Mouse (Mus musculus) neural tube, embryonic 11.5 days (tissue): ENCODE data around the gene Cdh6. TPM values are rescaled to one million over a fixed set of nuclear protein-coding genes. Genes with fewer than 3 reads are reported as not detected.

Experiments used
- ATAC-seq: fragments of 200-750 bp; cut with Nextera tagmentation; 2 replicates; pipeline ENCODE4 v1.8.0; 2017; ENCODE audit warnings: moderate number of reproducible peaks, mild to moderate bottlenecking, moderate TSS enrichment, moderate library complexity; ENCODE audit not compliant: insufficient read depth, low FRiP score, low TSS enrichment
- DNase-seq: peaks from one replicate; pipeline ENCODE4 v3.0.0-alpha.2; 2015; ENCODE audit warnings: low spot score
- H3K27ac ChIP-seq: fragments of 300-500 bp; sonication (generic); 2 replicates; pipeline ENCODE4 v1.5.1; 2014; ENCODE audit warnings: low read depth, mild to moderate bottlenecking, low read length
- H3K27me3 ChIP-seq: fragments of 300-500 bp; sonication (generic); 2 replicates; pipeline ENCODE4 v1.6.1; 2014; ENCODE audit warnings: mild to moderate bottlenecking, low read length, mixed read lengths; ENCODE audit not compliant: control insufficient read depth, insufficient read depth
- H3K36me3 ChIP-seq: fragments of 300-500 bp; sonication (generic); 2 replicates; pipeline ENCODE4 v1.6.1; 2014; ENCODE audit warnings: mild to moderate bottlenecking, low read length, moderate library complexity, mixed read lengths; ENCODE audit not compliant: control insufficient read depth, insufficient read depth
- H3K4me1 ChIP-seq: fragments of 300-500 bp; sonication (generic); 2 replicates; pipeline ENCODE4 v1.6.1; 2014; ENCODE audit warnings: low read length, mixed read lengths; ENCODE audit not compliant: control insufficient read depth, insufficient read depth
- H3K4me2 ChIP-seq: fragments of 300-500 bp; sonication (generic); 2 replicates; pipeline ENCODE4 v1.6.1; 2014; ENCODE audit warnings: low read depth, mild to moderate bottlenecking, moderate library complexity
- H3K4me3 ChIP-seq: fragments of 300-500 bp; sonication (generic); 2 replicates; pipeline ENCODE4 v1.5.1; 2014; ENCODE audit warnings: low read depth, low read length
- H3K9ac ChIP-seq: fragments of 300-500 bp; sonication (generic); 2 replicates; pipeline ENCODE4 v1.6.1; 2014; ENCODE audit warnings: mild to moderate bottlenecking, low read length
- H3K9me3 ChIP-seq: fragments of 300-500 bp; sonication (generic); 2 replicates; pipeline ENCODE4 v1.6.1; 2016; ENCODE audit warnings: low read length; ENCODE audit not compliant: control insufficient read depth
- WGBS: fragments of 180-500 bp; shearing (Covaris S2); extraction: QIAGEN DNeasy Blood & Tissue Kit; methylation state at CpG from one replicate; pipeline ENCODE4 v1.1.7; 2014; 5-methylcytosine and 5-hydroxymethylcytosine counted together
- polyA plus RNA-seq: library from polyadenylated mRNA; unstranded; fragments of >200 nt; fragmentation: Nextera tagmentation; extraction: Ambion mirVana; gene quantifications from 2 replicates; pipeline ENCODE4 v1.2.1, GENCODE M21; 2014

Cdh6 gene
- 18.1 and 21.6 TPM in 2 replicates for polyA plus RNA-seq

DNA sequence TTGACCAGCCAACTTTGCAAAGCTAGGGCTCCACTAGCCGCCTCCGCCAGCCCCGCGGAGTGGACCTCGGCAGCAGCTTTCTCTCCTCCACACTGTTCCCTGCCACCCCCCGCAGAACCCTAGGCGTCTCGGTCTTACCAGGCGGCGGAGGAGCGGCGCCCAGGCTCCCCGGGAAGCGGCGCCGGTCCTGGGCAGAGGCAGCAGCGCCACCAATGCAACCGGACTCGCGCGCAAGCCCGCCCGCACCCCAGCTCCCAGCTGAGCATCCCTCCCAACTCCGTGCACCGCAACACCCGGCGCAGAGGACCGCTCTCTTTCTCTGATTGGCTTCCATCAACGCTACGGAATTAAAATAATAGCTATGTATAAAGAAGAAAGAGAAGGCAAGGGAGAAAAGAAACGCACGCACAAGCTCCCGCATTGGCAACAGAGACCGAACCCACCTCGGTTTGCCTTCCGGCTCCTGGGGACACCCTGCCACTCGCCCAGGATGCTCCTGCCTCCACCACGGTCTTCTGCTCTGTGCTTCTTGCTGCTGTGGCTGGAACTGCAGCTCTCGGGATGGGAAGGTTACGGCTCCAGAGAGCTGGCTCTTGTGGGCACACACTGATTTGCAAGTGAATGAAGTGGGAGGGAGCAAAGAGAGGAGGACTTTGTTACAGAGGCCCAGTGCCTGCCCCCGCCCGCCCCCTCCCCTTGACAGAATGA, at the start of gene Cdh6:
Gene Cdh6 (minus strand): TSS at position 605 of the 708 bp plus-strand sequence.
- Histone ChIP-seq H3K4me1 (peaks cover 6% of the 10 kb centered on the region), H3K4me2 (peak within 1 kb of the TSS; percentile 79), H3K27me3 (no peaks in the 10 kb centered on the region), H3K9me3 (no peaks in the 10 kb centered on the region), H3K9ac (peak within 1 kb of the TSS; percentile 78), H3K27ac (peak within 1 kb of the TSS; percentile 89), H3K4me3 (peak within 1 kb of the TSS; percentile 67), H3K36me3 (no peaks in the 10 kb centered on the region)
- DNase-seq (peak; percentile 84), ATAC-seq (peak; percentile 93)
- WGBS = under 1% methylated on average over 42 of the region's 42 CpGs

DNA sequence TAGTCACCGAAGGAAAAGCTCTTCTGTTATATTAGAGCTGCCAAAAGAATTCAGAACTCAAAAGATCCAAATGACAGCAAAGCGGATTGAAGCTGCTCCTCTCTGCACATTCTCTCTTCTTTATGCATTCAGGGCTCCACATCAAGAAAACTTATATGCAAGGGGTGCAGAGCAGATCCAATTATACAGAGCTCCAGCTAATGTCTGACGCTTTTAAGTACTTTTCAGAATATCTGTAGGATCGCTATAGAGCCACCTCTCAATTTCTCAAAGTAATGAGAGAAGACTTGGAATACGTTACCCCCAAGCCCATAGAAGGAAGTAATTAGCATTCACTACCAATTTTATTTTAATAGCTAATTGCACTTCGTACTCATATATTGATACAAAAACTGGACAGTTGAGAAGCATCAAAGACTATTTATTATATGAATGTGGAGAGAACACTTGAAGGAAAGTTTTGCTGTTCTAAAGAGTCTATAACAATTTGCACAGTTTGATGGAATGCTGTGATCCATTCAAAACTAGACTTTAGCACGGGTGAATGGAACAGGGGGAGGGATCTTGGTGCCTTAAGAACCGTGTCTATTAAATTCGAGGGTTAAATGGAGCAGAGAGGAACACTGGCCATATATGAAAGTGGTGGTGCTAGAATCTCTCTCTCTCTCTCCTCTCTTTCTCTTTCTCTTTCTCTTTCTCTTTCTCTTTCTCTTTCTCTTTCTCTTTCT, 46.4 kb upstream of the Cdh6 start:
- H3K4me2 ChIP-seq = no peak overlapping the region
- no peak overlapping the region for H3K27ac ChIP-seq
- no peak overlapping the region for H3K9ac ChIP-seq
- 69% methylated on average over 9 of the region's 9 CpGs for WGBS
- H3K36me3 ChIP-seq = no peaks in the 10 kb centered on the region
- ATAC-seq (no peak), DNase-seq (no peak)
- no peak overlapping the region for H3K4me3 ChIP-seq
- H3K27me3 ChIP-seq = no peaks in the 10 kb centered on the region
- no peaks in the 10 kb centered on the region for H3K9me3 ChIP-seq
- no peaks in the 10 kb centered on the region for H3K4me1 ChIP-seq

DNA sequence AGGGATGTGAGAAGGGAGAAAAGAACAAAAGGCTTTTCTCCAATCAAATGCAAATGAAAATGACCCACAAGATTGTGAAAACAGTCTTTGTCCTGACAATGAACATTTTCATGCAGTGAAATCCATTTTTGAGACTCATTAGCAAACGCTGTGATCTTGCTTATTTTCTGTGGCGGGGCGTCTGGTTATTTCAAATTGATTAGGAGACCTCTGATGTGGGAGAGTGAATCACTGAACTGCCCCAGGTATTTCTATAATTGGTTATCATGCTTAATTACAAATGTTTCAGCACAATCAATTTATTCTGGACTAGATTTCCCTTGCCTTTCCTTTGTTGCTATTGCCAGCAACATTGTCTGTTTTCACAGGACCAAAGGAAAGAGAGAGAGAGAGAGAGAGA, 44.3 kb upstream of the Cdh6 start:
- ATAC-seq = no peak
- H3K27me3 ChIP-seq = no peaks in the 10 kb centered on the region

DNA sequence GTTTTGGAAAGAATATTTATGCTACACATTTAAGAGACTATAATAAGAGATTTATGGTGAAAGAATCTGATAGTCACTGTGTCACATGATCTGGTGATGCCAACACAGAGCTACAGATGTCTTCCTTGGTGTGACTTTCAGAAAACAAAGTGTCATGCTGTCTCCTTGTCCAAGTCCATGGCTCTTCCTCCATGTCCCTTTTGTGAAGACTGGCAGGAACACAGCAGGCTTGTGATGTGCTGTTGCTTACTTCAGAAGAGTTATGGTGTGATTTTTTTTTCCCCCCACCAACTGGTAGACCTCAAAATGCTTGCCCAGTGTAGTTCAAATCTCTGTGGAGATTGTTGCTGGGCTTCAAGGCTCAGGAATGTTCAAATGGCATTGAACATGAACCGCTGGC, 43.7 kb upstream of the Cdh6 start:
- Histone ChIP-seq H3K27ac (no peak overlapping the region), H3K4me3 (no peak overlapping the region), H3K9ac (no peak overlapping the region), H3K27me3 (no peaks in the 10 kb centered on the region), H3K4me1 (no peaks in the 10 kb centered on the region), H3K4me2 (no peak overlapping the region), H3K36me3 (no peaks in the 10 kb centered on the region), H3K9me3 (no peaks in the 10 kb centered on the region)
- 60% methylated on average over 1 of the region's 1 CpGs for WGBS
- no peak for ATAC-seq
- peak; percentile 25 for DNase-seq

More for the DNA sequence above, 44.3 kb upstream of the Cdh6 start:
- no peak overlapping the region for H3K4me3 ChIP-seq
- 70% methylated on average over 3 of the region's 3 CpGs for WGBS
- no peaks in the 10 kb centered on the region for H3K9me3 ChIP-seq
- no peaks in the 10 kb centered on the region for H3K4me1 ChIP-seq
- H3K4me2 ChIP-seq = no peak overlapping the region
- no peak overlapping the region for H3K27ac ChIP-seq
- H3K9ac ChIP-seq = no peak overlapping the region
- no peak for DNase-seq
- H3K36me3 ChIP-seq = no peaks in the 10 kb centered on the region

DNA sequence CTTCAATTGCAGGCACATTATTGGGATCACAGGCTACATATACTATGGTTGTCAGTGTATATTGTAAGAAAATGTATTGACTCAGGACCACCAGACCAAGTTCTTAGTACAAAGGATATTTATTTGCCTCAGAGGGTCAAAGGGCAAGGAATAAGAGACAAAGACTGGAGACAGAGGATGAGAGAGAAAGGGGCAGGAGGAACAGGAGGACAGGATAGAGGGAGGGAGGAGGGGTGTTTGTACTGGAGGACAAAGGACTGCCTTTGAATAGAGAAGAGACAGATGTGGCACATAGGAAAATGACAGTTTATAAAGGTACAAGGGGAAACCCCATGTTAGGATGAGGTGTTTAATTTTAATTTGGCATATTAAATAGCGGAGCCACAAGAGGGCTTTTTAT, 39.5 kb upstream of the Cdh6 start:
- Histone ChIP-seq H3K9me3 (no peaks in the 10 kb centered on the region), H3K4me3 (no peak overlapping the region), H3K9ac (no peak overlapping the region), H3K27ac (no peak overlapping the region), H3K4me1 (no peaks in the 10 kb centered on the region), H3K27me3 (no peaks in the 10 kb centered on the region), H3K36me3 (no peaks in the 10 kb centered on the region), H3K4me2 (no peak overlapping the region)
- 60% methylated on average over 1 of the region's 1 CpGs for WGBS
- no peak for DNase-seq
- ATAC-seq = peak; percentile 45; the same call in 1 of the 2 replicates

DNA sequence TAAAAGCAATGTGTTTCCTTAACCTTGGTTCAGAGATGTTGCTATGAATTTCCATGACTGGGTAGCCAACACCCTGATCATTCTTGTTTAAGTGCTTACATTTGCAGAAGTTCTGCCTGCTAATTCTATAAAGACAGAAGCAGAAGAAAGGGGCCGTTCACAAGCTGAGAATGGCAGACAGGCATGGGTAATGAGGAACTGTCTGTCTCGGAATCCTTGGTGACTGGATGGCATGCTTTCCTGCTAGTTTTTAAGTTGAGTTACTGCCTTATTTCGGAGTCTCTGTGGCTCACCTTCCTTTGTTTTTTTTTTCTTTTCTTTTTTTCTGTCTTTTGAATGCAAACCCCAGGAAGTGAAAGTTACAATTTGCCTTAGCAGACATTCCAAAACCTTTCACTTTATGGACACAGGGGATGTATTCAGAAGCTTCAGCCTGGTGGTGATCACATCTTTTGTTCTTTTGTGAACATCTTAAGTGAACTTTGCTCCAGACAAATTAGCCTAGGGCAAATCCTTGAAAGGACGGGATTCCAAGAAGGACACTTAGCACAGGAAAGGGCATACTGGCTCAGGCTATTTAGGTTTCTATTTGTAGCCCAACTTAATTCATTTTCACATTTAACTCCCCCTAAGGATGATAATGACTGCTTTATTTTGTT, 38.7 kb upstream of the Cdh6 start:
- Histone ChIP-seq H3K4me1 (no peaks in the 10 kb centered on the region), H3K9me3 (no peaks in the 10 kb centered on the region), H3K36me3 (no peaks in the 10 kb centered on the region), H3K27me3 (no peaks in the 10 kb centered on the region), H3K4me3 (no peak overlapping the region), H3K9ac (no peak overlapping the region), H3K4me2 (no peak overlapping the region), H3K27ac (no peak overlapping the region)
- ATAC-seq (no peak), DNase-seq (peak; percentile 15)
- WGBS = 20% methylated on average over 4 of the region's 4 CpGs

DNA sequence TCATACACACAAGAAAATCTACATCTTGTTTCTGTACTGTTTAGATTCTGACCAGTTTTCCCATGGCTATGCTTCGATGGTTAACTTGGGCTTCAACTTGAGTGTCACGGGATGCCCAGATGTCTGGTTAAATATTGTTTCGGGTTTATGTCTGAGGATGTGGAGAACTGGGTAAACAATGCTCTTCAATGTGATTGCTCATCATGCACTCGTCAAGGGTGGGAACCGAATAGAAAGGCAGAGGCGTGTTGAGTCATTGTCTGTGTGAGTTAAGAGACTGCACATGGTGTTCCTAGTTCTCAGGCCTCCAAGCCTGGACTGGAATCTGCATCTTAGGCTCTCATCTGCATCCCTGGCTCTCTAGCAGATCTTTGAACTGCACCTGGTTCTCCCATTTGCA, 36.7 kb upstream of the Cdh6 start:
- 95% methylated on average over 6 of the region's 6 CpGs for WGBS
- no peak for DNase-seq
- H3K9me3 ChIP-seq = no peaks in the 10 kb centered on the region

DNA sequence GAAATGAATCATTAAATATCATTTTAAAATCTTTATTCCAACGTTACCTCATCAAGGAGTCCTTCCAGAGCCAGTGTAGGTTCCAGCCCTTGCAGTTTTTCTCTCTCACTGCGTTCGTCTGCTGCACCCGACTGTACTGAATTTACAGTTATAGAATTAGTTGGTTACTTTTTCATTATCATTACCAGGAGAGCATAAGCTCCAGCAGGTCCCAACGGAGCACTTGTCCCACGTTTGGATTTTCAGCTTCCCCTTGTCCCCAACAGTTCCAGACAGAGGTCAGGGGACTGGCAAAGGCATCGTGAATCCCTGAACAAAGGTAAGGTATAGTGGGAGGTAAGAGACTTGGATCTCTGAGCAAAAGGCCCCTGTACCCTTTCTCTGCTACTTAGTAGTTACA, 35.2 kb upstream of the Cdh6 start:
- Histone ChIP-seq H3K4me2 (no peak overlapping the region), H3K27ac (no peak overlapping the region), H3K4me3 (no peak overlapping the region), H3K27me3 (no peaks in the 10 kb centered on the region), H3K4me1 (no peaks in the 10 kb centered on the region), H3K9ac (no peak overlapping the region), H3K9me3 (no peaks in the 10 kb centered on the region), H3K36me3 (no peaks in the 10 kb centered on the region)
- 88% methylated on average over 7 of the region's 7 CpGs for WGBS
- no peak for ATAC-seq
- DNase-seq = no peak

More for the DNA sequence above, 36.7 kb upstream of the Cdh6 start:
- H3K27me3 ChIP-seq = no peaks in the 10 kb centered on the region
- no peak overlapping the region for H3K9ac ChIP-seq
- H3K36me3 ChIP-seq = no peaks in the 10 kb centered on the region
- no peak overlapping the region for H3K4me3 ChIP-seq
- H3K27ac ChIP-seq = no peak overlapping the region
- H3K4me2 ChIP-seq = no peak overlapping the region
- no peak for ATAC-seq
- no peaks in the 10 kb centered on the region for H3K4me1 ChIP-seq
